Mouse (Mus musculus): Measurements from ENCODE around the gene Dbn1. TPM values are rescaled to one million over a fixed set of nuclear protein-coding genes. Genes with fewer than 3 reads are reported as not detected.
A peak's percentile ranks its signal among the peaks of the same experiment; 100 is the strongest.

Gene Dbn1
- polyA plus RNA-seq, 1 experiment from 2014 or later, result 518 TPM

DNA sequence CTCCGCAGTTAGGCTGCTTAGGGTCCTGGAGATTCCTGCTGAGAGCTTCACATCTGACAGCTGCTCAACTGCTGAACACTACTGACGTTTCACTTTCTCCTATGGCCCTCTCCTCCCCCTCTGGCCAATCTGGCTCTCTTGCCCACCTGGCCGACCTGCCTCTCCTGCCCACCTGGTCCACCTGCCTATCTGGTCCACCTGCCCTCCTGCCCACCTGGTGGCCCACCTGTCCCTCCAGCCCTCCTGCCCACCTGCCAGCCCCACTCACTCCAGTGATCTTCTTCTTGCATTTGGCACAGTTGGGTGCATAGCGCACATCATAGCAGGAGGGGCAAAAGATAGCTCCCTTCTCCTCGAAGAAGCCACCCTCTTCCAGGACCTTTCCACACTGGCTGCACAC is 16.5 kb upstream of the Dbn1 start:
- no peak overlapping the region for H3K4me3 ChIP-seq
- H3K36me3 ChIP-seq, result peaks cover 91% of the 10 kb centered on the region
- no peak overlapping the region for H3K27ac ChIP-seq
- peaks cover 9% of the 10 kb centered on the region; the same call in 1 of the 2 replicates for H3K4me1 ChIP-seq (replicated peaks)
- no peak for DNase-seq (ENCODE audit: low spot score)
- WGBS, result 89% methylated on average over 5 of the region's 5 CpGs
- no peaks in the 10 kb centered on the region for H3K27me3 ChIP-seq (ENCODE audit: insufficient read depth, poor library complexity, severe bottlenecking)
- no peaks in the 10 kb centered on the region for H3K9me3 ChIP-seq

- Histone ChIP-seq H3K9me3 (no peaks in the 10 kb centered on the region), H3K4me1 (replicated peaks) (0 out of 2 replicates have a peak, but pooled peaks cover 2% of the 10 kb centered on the region), H3K27ac (no peak overlapping the region), H3K36me3 (peaks cover 89% of the 10 kb centered on the region), H3K4me3 (no peak overlapping the region), H3K27me3 (ENCODE audit: insufficient read depth, poor library complexity, severe bottlenecking) (no peaks in the 10 kb centered on the region)
- WGBS, result 94% methylated on average over 8 of the region's 8 CpGs
- DNase-seq (ENCODE audit: low spot score), result no peak
These were observed 14.5 kb upstream of the Dbn1 start for GRCm38 (mm10) chr13:55502405-55502804.

DNA sequence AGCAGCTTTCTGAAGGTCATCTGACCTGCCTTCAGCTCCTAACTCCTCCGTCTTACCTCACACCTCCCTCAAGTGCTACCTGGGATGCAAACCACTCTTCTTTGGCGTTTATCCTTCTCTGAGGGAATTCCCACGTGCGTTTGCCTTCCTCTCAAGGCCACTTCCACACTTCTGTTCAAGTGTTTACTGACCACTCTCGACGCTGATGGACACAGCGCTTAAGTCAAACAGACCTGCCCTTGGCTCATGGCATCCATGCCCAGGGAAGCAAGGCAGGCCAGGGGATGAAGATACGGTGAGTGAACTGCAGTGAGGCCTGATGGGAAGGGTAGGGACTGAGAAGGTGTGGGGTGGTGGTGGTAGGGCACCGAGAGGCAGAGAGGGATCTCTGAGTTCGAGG is 12.7 kb upstream of the Dbn1 start:
- Histone ChIP-seq H3K36me3 (peaks cover 75% of the 10 kb centered on the region), H3K4me1 (replicated peaks) (peaks cover 14% of the 10 kb centered on the region), H3K4me3 (no peak overlapping the region), H3K9me3 (no peaks in the 10 kb centered on the region), H3K27me3 (ENCODE audit: insufficient read depth, poor library complexity, severe bottlenecking) (no peaks in the 10 kb centered on the region), H3K27ac (no peak overlapping the region)
- WGBS, result 80% methylated on average over 10 of the region's 10 CpGs
- DNase-seq (ENCODE audit: low spot score), result no peak

- Histone ChIP-seq H3K27ac (no peak overlapping the region), H3K27me3 (ENCODE audit: insufficient read depth, poor library complexity, severe bottlenecking) (peaks cover 4% of the 10 kb centered on the region; the same call in 1 of the 2 replicates), H3K9me3 (no peaks in the 10 kb centered on the region), H3K36me3 (peaks cover 58% of the 10 kb centered on the region), H3K4me3 (no peak overlapping the region), H3K4me1 (replicated peaks) (peaks cover 30% of the 10 kb centered on the region)
- 53% methylated on average over 11 of the region's 11 CpGs for WGBS
- no peak for DNase-seq (ENCODE audit: low spot score)
These were observed 11.0 kb upstream of the Dbn1 start for GRCm38 (mm10) chr13:55498906-55499305.

GRCm38 (mm10) chr13:55496661-55497060 is 8.8 kb upstream of the Dbn1 start:
- DNase-seq (ENCODE audit: low spot score), result no peak
- H3K27me3 ChIP-seq (ENCODE audit: insufficient read depth, poor library complexity, severe bottlenecking), result peaks cover 8% of the 10 kb centered on the region; the same call in 1 of the 2 replicates
- 92% methylated on average over 6 of the region's 6 CpGs for WGBS
- peak overlapping the region; percentile 50; the same call in 1 of the 2 replicates for H3K27ac ChIP-seq
- peaks cover 36% of the 10 kb centered on the region for H3K36me3 ChIP-seq
- peaks cover 32% of the 10 kb centered on the region for H3K4me1 ChIP-seq (replicated peaks)
- no peaks in the 10 kb centered on the region for H3K9me3 ChIP-seq
- H3K4me3 ChIP-seq, result no peak overlapping the region

- H3K9me3 ChIP-seq, result no peaks in the 10 kb centered on the region
- no peak overlapping the region for H3K4me3 ChIP-seq
- DNase-seq (ENCODE audit: low spot score), result no peak
- H3K27me3 ChIP-seq (ENCODE audit: insufficient read depth, poor library complexity, severe bottlenecking), result peaks cover 8% of the 10 kb centered on the region; the same call in 1 of the 2 replicates
- H3K4me1 ChIP-seq (replicated peaks), result peaks cover 32% of the 10 kb centered on the region
- peaks cover 32% of the 10 kb centered on the region for H3K36me3 ChIP-seq
- 25% methylated on average over 4 of the region's 4 CpGs for WGBS
- H3K27ac ChIP-seq, result no peak overlapping the region; the same call in 1 of the 2 replicates
These were observed 7.8 kb upstream of the Dbn1 start for GRCm38 (mm10) chr13:55495702-55496101.

- no peak for DNase-seq (ENCODE audit: low spot score)
- H3K4me3 ChIP-seq, result no peak overlapping the region
- H3K27me3 ChIP-seq (ENCODE audit: insufficient read depth, poor library complexity, severe bottlenecking), result peaks cover 8% of the 10 kb centered on the region; the same call in 1 of the 2 replicates
- WGBS, result 25% methylated on average over 18 of the region's 18 CpGs
- no peak overlapping the region for H3K27ac ChIP-seq
- H3K36me3 ChIP-seq, result peaks cover 26% of the 10 kb centered on the region
- peaks cover 32% of the 10 kb centered on the region for H3K4me1 ChIP-seq (replicated peaks)
- H3K9me3 ChIP-seq, result no peaks in the 10 kb centered on the region
These were observed 7.1 kb upstream of the Dbn1 start for GRCm38 (mm10) chr13:55494883-55495621.

GRCm38 (mm10) chr13:55494257-55494656 is 6.3 kb upstream of the Dbn1 start:
- WGBS, result 33% methylated on average over 2 of the region's 2 CpGs
- Histone ChIP-seq H3K9me3 (no peaks in the 10 kb centered on the region), H3K36me3 (peaks cover 23% of the 10 kb centered on the region), H3K27ac (peak overlapping the region; percentile 45), H3K4me3 (no peak overlapping the region), H3K4me1 (replicated peaks) (peaks cover 32% of the 10 kb centered on the region), H3K27me3 (ENCODE audit: insufficient read depth, poor library complexity, severe bottlenecking) (peaks cover 8% of the 10 kb centered on the region; the same call in 1 of the 2 replicates)
- DNase-seq (ENCODE audit: low spot score), result no peak

GRCm38 (mm10) chr13:55486916-55487577 is 864 bp downstream of the Dbn1 start:
- Histone ChIP-seq H3K27ac (peak overlapping the region; percentile 100), H3K4me1 (replicated peaks) (peaks cover 69% of the 10 kb centered on the region), H3K36me3 (peaks cover 31% of the 10 kb centered on the region), H3K27me3 (ENCODE audit: insufficient read depth, poor library complexity, severe bottlenecking) (0 out of 2 replicates have a peak, but pooled peaks cover 3% of the 10 kb centered on the region), H3K9me3 (no peaks in the 10 kb centered on the region), H3K4me3 (peak overlapping the region; percentile 98)
- peak; percentile 78 for DNase-seq (ENCODE audit: low spot score)
- under 1% methylated on average over 29 of the region's 29 CpGs for WGBS

GRCm38 (mm10) chr13:55486029-55486794 is 1.7 kb downstream of the Dbn1 start:
- peaks cover 69% of the 10 kb centered on the region for H3K4me1 ChIP-seq (replicated peaks)
- WGBS, result 38% methylated on average over 14 of the region's 14 CpGs

DNA sequence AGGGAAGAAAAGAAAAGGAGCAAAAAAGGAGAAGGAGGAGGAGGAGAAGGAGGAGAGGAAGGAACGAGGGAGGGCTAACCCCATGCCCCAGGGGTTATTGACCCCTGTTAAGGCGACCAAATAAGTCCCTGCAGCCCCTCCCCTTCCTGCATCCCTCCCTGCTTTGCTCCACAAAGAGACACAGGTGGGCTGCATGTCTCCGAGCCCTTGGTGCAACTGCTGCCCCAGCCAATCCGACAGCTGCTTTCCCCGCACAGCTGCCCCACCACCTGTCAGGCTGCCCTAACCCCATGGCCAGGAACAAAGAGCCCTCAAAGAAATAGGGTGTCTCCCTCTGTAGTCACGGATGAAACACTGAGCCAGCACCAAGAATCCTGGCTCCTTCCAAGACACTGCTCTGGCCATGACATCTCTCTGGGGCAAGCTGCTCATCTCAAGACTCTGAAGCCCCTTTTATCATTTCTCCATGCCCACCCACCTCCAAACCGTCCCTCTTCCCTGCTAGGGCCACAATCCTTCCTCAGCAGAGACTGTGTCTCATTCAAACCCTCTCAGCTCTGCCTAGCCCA is 3.3 kb downstream of the Dbn1 start:
- WGBS, result 17% methylated on average over 7 of the region's 7 CpGs
- peak overlapping the region; percentile 100 for H3K27ac ChIP-seq
- H3K36me3 ChIP-seq, result peaks cover 55% of the 10 kb centered on the region
- DNase-seq (ENCODE audit: low spot score), result peak; percentile 39
- no peaks in the 10 kb centered on the region for H3K9me3 ChIP-seq
- H3K4me1 ChIP-seq (replicated peaks), result peaks cover 69% of the 10 kb centered on the region
- peak overlapping the region; percentile 98 for H3K4me3 ChIP-seq
- H3K27me3 ChIP-seq (ENCODE audit: insufficient read depth, poor library complexity, severe bottlenecking), result no peaks in the 10 kb centered on the region

More at GRCm38 (mm10) chr13:55486029-55486794, 1.7 kb downstream of the Dbn1 start:
- H3K4me3 ChIP-seq, result peak overlapping the region; percentile 98
- no peaks in the 10 kb centered on the region for H3K27me3 ChIP-seq (ENCODE audit: insufficient read depth, poor library complexity, severe bottlenecking)
- H3K27ac ChIP-seq, result peak overlapping the region; percentile 100
- H3K9me3 ChIP-seq, result no peaks in the 10 kb centered on the region
- DNase-seq (ENCODE audit: low spot score), result peak; percentile 45
- H3K36me3 ChIP-seq, result peaks cover 39% of the 10 kb centered on the region

- 22% methylated on average over 15 of the region's 15 CpGs for WGBS
- Histone ChIP-seq H3K36me3 (peaks cover 65% of the 10 kb centered on the region), H3K27ac (peak overlapping the region; percentile 100), H3K4me3 (peak overlapping the region; percentile 98), H3K27me3 (ENCODE audit: insufficient read depth, poor library complexity, severe bottlenecking) (no peaks in the 10 kb centered on the region), H3K9me3 (no peaks in the 10 kb centered on the region), H3K4me1 (replicated peaks) (peaks cover 65% of the 10 kb centered on the region)
- DNase-seq (ENCODE audit: low spot score), result peak; percentile 84
These were observed 4.3 kb downstream of the Dbn1 start for GRCm38 (mm10) chr13:55483593-55483992.

All from hindbrain, embryonic 10.5 days (tissue).